Mouse (Mus musculus) mature B cell (primary cell): ENCODE results near the gene Wnt16.
"Not testable (repeated sequence)": the region's sequence is repeated elsewhere in the genome, so short reads cannot be mapped to it uniquely, and the experiment has no call there.

Source experiments
- in situ Hi-C: fragments of 300-500 bp; cut with MboI; formaldehyde crosslinking; loops from 2 replicates; pipeline ENCODE4 v1.14.3; 2019

Wnt16 gene

DNA sequence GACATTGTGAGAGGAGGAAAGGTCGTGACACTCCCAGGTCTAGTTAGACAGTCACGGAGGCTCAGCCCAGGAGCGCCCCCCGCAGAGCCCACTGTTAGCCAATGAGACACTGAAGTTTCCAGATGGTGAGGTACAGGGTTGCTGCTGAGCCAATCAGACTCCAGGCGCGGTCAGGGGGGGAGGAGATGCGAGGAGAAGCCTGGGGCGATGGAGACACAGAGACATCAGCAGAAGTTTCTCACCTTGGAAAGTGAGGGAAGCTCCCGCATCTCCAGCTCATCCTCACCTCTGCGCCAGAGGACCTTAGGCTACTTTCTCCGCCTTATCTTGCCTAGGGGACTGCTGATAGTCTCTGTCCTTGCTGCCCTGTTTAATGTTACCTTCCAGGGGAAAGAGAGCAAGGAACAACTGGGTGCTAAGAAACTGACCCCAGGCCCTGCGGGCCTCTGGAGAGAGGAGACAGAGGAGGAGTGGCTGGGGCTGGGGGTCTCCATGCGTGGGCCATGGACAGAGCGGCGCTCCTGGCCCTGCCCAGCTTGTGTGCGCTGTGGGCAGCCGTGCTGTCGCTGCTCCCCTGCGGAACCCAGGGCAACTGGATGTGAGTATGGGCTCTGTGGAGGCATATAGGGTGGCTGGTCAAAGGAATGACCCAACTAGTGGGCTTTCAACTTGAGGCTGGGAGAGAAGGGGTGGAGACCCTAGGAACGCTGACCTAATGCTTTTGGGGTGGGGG lies at the start of gene Wnt16:
TSS of gene Wnt16 (plus strand) at position 224 of the 733 bp plus-strand sequence.
- in situ Hi-C loops, result no loop called here

- in situ Hi-C loops, result no loop called here
Observed at GRCm38 (mm10) chr6:22243321-22243720, 44.7 kb upstream of the Wnt16 start.

DNA sequence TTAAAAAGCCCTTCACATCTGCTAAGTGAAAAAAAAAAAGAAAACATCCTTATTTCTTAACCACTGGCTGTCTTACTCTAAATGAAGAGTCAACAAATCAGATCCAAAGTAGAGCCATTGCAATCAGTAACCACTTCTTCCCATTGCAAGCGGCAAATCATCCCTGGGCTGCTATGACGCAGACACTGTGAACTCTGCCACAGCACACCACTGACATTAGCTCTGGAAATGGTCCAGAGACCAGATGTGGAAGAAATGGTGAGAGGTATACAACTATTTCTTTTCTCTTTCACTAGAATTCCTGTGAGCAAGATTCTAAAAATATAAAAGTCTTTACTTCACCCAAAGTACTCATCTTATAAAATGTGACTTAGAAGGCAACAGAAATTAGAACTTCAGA lies 41.3 kb upstream of the Wnt16 start:
- in situ Hi-C loops, result no loop called here

- in situ Hi-C loops, result no loop called here
Observed at GRCm38 (mm10) chr6:22258784-22259183, 29.2 kb upstream of the Wnt16 start.

- in situ Hi-C loops, result no loop called here
Observed at GRCm38 (mm10) chr6:22262519-22262918, 25.5 kb upstream of the Wnt16 start.

GRCm38 (mm10) chr6:22264094-22264493 lies 23.9 kb upstream of the Wnt16 start:
- in situ Hi-C loops, result not testable (repeated sequence)

DNA sequence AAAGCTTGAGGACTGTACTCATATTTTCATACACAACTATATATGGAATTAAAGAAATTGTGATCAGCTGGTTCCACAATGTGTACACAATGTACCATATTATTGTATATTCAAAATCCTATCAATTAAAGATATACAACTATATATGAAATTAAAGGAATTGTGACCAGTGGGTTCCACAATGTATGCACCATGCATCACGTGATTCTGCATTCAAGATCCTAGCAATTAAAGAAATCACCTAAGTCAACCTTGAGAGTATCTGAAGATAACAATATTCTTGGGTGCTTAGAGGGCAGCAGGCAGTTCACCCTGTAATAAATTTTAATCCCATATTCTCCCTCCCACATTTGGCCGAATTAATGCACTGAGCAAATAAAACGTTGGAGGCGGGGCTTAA lies 22.0 kb upstream of the Wnt16 start:
- in situ Hi-C loops, result no loop called here

DNA sequence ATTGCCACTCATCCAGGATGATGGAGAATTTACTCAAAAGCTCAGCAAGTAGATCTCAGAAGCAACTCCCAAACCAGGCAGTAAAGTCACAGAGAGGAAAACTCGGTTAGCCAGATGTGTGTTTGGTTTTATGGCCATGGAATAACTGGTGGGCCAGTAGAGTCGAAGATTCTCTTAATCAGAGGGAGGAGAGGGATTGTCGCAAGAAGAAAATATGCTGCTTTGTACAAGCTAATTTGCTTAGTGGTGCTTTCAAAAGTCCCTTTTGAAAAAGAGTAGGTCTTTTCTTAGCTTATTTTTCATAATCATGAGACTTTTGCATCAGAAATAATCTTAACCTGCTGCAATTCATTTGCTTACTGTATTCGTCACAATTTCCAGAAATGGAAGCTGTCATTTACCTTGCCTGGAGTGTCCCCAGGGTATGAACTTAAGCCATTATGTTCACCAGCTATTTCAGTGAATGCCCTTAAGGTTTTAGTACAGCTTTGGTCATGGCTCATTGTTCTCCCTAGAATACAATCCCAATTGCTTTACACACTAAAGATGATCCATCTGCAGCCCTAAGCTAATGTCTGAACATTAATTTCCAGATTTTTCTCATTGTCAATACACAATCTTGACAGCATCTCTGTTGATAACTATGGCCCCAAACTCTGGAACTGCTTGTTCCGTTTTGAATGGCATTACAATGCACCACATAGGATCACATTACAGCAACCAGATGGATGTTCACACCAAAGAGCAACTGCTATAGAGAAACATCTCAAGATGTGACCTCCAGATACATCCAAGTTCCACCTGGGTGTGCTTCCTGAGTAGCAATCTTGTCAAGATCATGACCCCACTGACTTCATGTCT lies 20.0 kb upstream of the Wnt16 start:
- in situ Hi-C loops, result no loop called here

- in situ Hi-C loops, result no loop called here
Observed at GRCm38 (mm10) chr6:22268677-22269076, 19.4 kb upstream of the Wnt16 start.

GRCm38 (mm10) chr6:22269840-22270521 lies 18.0 kb upstream of the Wnt16 start:
- in situ Hi-C loops, result no loop called here

DNA sequence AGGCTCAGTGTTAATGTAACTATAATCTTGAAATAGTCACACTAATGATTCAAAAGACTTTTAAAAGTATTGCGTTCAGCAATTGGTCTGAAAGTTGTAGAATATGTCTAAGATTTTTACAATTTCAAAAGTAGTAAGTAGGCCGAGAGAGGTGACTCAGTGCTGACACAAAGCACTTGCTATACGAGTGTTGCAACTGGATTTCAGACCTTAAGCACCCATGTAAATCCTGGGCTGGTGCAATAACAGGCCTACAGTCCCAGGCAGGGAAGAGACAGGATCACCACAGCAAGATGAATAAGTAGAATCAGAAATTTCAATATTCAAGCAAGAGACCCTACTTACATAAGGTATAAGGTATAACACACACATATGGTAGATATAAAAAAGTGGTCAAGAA lies 10.1 kb upstream of the Wnt16 start:
- in situ Hi-C loops, result no loop called here

DNA sequence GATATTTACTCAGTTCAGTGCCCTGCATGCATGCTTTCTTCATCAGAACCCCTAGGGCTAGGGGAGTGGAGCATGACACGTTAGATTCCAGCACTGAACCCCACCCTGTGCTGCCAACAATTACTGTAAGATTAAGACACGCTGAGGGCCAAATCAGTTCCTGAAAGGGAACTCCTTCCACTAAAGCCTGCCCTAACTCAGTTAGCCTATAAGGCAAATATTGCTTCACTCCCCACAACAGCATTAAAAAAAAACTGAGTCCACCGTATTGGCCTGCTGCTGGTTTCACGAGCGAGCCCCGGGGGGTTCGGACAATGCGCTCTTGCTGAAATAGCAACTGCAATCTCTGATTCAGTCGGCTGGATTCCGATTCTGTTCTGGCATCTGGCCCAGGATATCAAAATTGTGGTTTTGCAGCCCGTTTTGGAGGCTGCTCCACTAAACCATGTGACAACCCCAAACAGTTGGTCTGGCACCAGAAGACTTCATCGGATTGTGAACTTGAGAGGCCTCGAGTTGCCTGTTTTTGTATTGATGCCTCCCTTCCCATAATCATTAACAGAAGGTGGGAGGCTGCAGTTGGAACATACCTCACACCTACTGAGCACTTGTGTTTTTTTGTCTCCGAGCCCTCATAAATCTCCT lies 7.7 kb upstream of the Wnt16 start:
- in situ Hi-C loops, result no loop called here

GRCm38 (mm10) chr6:22282405-22282804 lies 5.6 kb upstream of the Wnt16 start:
- in situ Hi-C loops, result no loop called here

- in situ Hi-C loops, result no loop called here
Observed at GRCm38 (mm10) chr6:22288737-22289460, 872 bp downstream of the Wnt16 start.

- in situ Hi-C loops, result no loop called here
Observed at GRCm38 (mm10) chr6:22289461-22290021, 1.5 kb downstream of the Wnt16 start.

DNA sequence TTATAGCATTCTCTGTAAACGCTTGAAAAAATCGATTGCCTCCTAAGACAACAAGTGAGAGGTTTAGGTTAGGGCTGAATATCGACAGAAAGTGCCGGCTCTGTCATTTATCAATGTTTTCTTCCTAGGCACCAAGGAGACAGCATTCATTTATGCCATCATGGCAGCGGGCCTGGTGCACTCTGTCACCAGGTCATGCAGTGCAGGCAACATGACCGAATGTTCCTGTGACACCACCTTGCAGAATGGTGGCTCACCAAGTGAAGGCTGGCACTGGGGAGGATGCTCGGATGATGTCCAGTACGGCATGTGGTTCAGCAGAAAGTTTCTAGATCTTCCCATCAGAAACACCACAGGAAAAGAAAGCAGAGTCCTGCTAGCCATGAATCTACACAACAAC lies 2.8 kb downstream of the Wnt16 start:
- in situ Hi-C loops, result no loop called here

DNA sequence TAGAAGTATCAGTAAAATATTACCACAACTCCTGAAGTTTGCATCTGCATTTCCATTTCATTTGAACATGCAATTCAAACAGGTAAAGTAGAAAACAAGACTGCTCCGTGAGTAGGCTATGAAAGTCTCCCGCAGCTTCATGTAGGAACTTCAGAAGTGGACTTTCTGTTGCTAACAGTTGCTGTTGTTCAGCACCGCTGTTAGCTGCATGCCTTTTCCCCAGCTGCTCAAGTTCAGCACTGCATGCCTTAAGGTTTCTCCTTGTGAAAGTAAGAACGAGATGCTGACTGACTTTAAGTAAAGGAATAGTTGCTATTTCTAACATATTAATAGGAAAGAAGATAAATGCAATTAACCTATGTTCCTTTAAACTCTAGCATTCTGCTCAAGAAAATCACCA lies 4.0 kb downstream of the Wnt16 start:
- in situ Hi-C loops, result no loop called here

DNA sequence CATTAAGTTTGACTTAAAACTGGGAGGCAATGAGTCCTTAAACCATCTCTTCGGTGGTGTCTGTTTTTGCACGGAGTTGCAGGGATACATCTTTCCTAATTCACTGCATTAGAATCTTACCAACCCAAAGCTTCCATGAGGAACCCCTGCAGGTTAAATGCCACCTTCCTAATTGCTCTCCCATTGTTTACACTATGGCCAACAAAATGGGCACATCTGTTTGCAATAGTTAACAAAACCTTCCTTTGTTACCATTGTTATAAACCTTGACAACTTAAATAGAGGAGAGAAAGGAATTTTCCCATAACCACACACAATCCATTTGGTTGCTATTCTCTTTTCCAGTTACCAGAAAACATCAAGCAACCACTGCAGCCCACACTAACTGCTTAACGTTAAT lies 5.9 kb downstream of the Wnt16 start:
- in situ Hi-C loops, result no loop called here

- in situ Hi-C loops, result no loop called here
Observed at GRCm38 (mm10) chr6:22297028-22297427, 9.0 kb downstream of the Wnt16 start.

- in situ Hi-C loops, result no loop called here
Observed at GRCm38 (mm10) chr6:22298059-22298458, 10.0 kb downstream of the Wnt16 start.
